Mouse (Mus musculus) ovary, postnatal 14 days (tissue): ENCODE data around the gene Adh5.
"Not testable (repeated sequence)": the region's sequence is repeated elsewhere in the genome, so short reads cannot be mapped to it uniquely, and the experiment has no call there.

Experiments used
- DNase-seq: peaks from one replicate; pipeline ENCODE4 v3.0.0; 2022; ENCODE audit warnings: low spot score

The Adh5 gene

GRCm38 (mm10) chr3:138460260-138460659, 17.4 kb downstream of the Adh5 start:
- no peak for DNase-seq

- DNase-seq: no peak
Observed at GRCm38 (mm10) chr3:138461832-138462231, 18.9 kb downstream of the Adh5 start.

GRCm38 (mm10) chr3:138463137-138463536, 20.2 kb downstream of the Adh5 start:
- DNase-seq: no peak

- no peak for DNase-seq
Observed at GRCm38 (mm10) chr3:138463807-138464206, 20.9 kb downstream of the Adh5 start.

- no peak for DNase-seq
Observed at GRCm38 (mm10) chr3:138464573-138465147, 21.8 kb downstream of the Adh5 start.

- not testable (repeated sequence) for DNase-seq
Observed at GRCm38 (mm10) chr3:138466656-138467055, 23.8 kb downstream of the Adh5 start.

GRCm38 (mm10) chr3:138471066-138471465, 28.2 kb downstream of the Adh5 start:
- no peak for DNase-seq

- DNase-seq: no peak
Observed at GRCm38 (mm10) chr3:138479489-138479888, 36.6 kb downstream of the Adh5 start.

- no peak for DNase-seq
Observed at GRCm38 (mm10) chr3:138481526-138482284, 38.8 kb downstream of the Adh5 start.

GRCm38 (mm10) chr3:138483240-138483639, 40.3 kb downstream of the Adh5 start:
- no peak for DNase-seq

- DNase-seq: peak; percentile 21
Observed at GRCm38 (mm10) chr3:138488584-138489326, 45.9 kb downstream of the Adh5 start.

- DNase-seq: peak; percentile 97
Observed at GRCm38 (mm10) chr3:138489327-138490033, 46.6 kb downstream of the Adh5 start, which contains the start of gene Metap1. Metap1 (minus strand) TSS chr3:138489515.

- no peak for DNase-seq
Observed at GRCm38 (mm10) chr3:138490034-138490337, 47.1 kb downstream of the Adh5 start.

GRCm38 (mm10) chr3:138493668-138494067, 50.8 kb downstream of the Adh5 start:
- DNase-seq: no peak

- no peak for DNase-seq
Observed at GRCm38 (mm10) chr3:138494565-138494964, 51.7 kb downstream of the Adh5 start.

- no peak for DNase-seq
Observed at GRCm38 (mm10) chr3:138495166-138496145, 52.6 kb downstream of the Adh5 start.

GRCm38 (mm10) chr3:138498731-138499130, 55.8 kb downstream of the Adh5 start:
- DNase-seq: no peak

GRCm38 (mm10) chr3:138499854-138500740, 57.2 kb downstream of the Adh5 start:
- no peak for DNase-seq

GRCm38 (mm10) chr3:138503754-138504153, 60.9 kb downstream of the Adh5 start:
- no peak for DNase-seq
